Mouse (Mus musculus) MEL (cell line): ENCODE measurements around the gene Ubxn4. TPM values are rescaled to one million over a fixed set of nuclear protein-coding genes. Genes with fewer than 3 reads are reported as not detected.

Experiments
- DNase-seq: peaks from one replicate; pipeline ENCODE4 v3.0.0; 2011; ENCODE audit warnings: low read depth, low spot score
- H3K27ac ChIP-seq: 2 replicates; pipeline ENCODE4 v1.5.1; 2012; ENCODE audit warnings: low read depth, mild to moderate bottlenecking, control low read depth, low read length, moderate library complexity; ENCODE audit not compliant: control insufficient read depth
- H3K27me3 ChIP-seq, 2 experiments: fragments of 150-350 bp in 1 of 2; sonication (generic) in 1 of 2; 2 replicates each; pipeline ENCODE4 v1.6.1; 2012; ENCODE audit warnings: low read length in 2 of 2, mild to moderate bottlenecking in 2 of 2, improper control_type of control experiment in 1 of 2, moderate library complexity in 1 of 2; ENCODE audit not compliant: insufficient read depth in 2 of 2, control insufficient read depth in 1 of 2
- H3K36me3 ChIP-seq, 2 experiments: 2 replicates each; pipeline ENCODE4 v1.6.1; 2012 to 2014; ENCODE audit warnings: low read length in 2 of 2, improper control_type of control experiment in 1 of 2, inconsistent platforms in 1 of 2, mild to moderate bottlenecking in 1 of 2; ENCODE audit not compliant: insufficient read depth in 2 of 2, control insufficient read depth in 1 of 2
- H3K4me1 ChIP-seq, 2 experiments: fragments of 150-350 bp in 1 of 2; sonication (generic) in 1 of 2; 2 replicates each; pipeline ENCODE4 v1.6.1; 2012; ENCODE audit warnings: low read length in 2 of 2, improper control_type of control experiment in 1 of 2, mild to moderate bottlenecking in 1 of 2; ENCODE audit not compliant: insufficient read depth in 2 of 2, control insufficient read depth in 1 of 2
- H3K4me3 ChIP-seq, 2 experiments: fragments of 150-350 bp in 1 of 2; sonication (generic) in 1 of 2; 2 replicates each; pipeline ENCODE4 v1.5.1; 2012; ENCODE audit warnings: low read depth in 2 of 2, low read length in 2 of 2, mild to moderate bottlenecking in 2 of 2, moderate library complexity in 2 of 2, control low read depth in 1 of 2, improper control_type of control experiment in 1 of 2; ENCODE audit not compliant: control insufficient read depth in 1 of 2, insufficient read depth in 1 of 2
- H3K79me2 ChIP-seq: 2 replicates; pipeline ENCODE4 v1.6.1; 2012; ENCODE audit warnings: mild to moderate bottlenecking, low read length, moderate library complexity; ENCODE audit not compliant: control insufficient read depth, poor library complexity, insufficient read depth
- H3K9ac ChIP-seq: 2 replicates; pipeline ENCODE4 v1.6.1; 2012; ENCODE audit warnings: low read depth, mild to moderate bottlenecking, control low read depth, low read length, moderate library complexity; ENCODE audit not compliant: control insufficient read depth, poor library complexity, severe bottlenecking
- H3K9me3 ChIP-seq: fragments of 150-350 bp; sonication (generic); replicated peaks from 2 replicates; pipeline ENCODE4 v1.6.1; 2012; ENCODE audit warnings: mild to moderate bottlenecking, low read length, improper control_type of control experiment, moderate library complexity; ENCODE audit not compliant: insufficient read depth
- CHD1 ChIP-seq: IDR thresholded peaks from 2 replicates; pipeline ENCODE4 v1.6.1; 2012; ENCODE audit warnings: low read depth, mild to moderate bottlenecking, inconsistent platforms, low read length, improper control_type of control experiment
- CHD2 ChIP-seq: IDR thresholded peaks from 2 replicates; pipeline ENCODE4 v1.6.1; 2011; ENCODE audit warnings: low read length, improper control_type of control experiment
- CTCF ChIP-seq, 3 experiments: IDR thresholded peaks in 2 of 3; conservative IDR thresholded peaks in 1 of 3; 2 replicates each; pipeline ENCODE4 v1.5.1; 2011 to 2012; ENCODE audit warnings: low read length in 3 of 3, low read depth in 2 of 3, mild to moderate bottlenecking in 2 of 3, improper control_type of control experiment in 1 of 3, inconsistent platforms in 1 of 3, mixed read lengths in 1 of 3, moderate library complexity in 1 of 3; ENCODE audit not compliant: control insufficient read depth in 1 of 3, insufficient read depth in 1 of 3, poor library complexity in 1 of 3, severe bottlenecking in 1 of 3
- E2F4 ChIP-seq: IDR thresholded peaks from 2 replicates; pipeline ENCODE4 v1.6.1; 2011; ENCODE audit warnings: low read depth, low read length, improper control_type of control experiment, borderline replicate concordance
- ELF1 ChIP-seq: IDR thresholded peaks from 2 replicates; pipeline ENCODE4 v1.6.1; 2014; ENCODE audit warnings: low read depth, mild to moderate bottlenecking, inconsistent platforms, low read length, improper control_type of control experiment, moderate library complexity
- EP300 ChIP-seq, 2 experiments: IDR thresholded peaks; 2 replicates each; pipeline ENCODE4 v1.6.1; 2011; ENCODE audit warnings: improper control_type of control experiment in 2 of 2, low read length in 2 of 2, low read depth in 1 of 2, mild to moderate bottlenecking in 1 of 2
- GABPA ChIP-seq: IDR thresholded peaks from 2 replicates; pipeline ENCODE4 v1.6.1; 2012; ENCODE audit warnings: low read depth, mild to moderate bottlenecking, inconsistent platforms, low read length, improper control_type of control experiment, moderate library complexity
- GATA1 ChIP-seq: IDR thresholded peaks from 2 replicates; pipeline ENCODE4 v1.6.1; 2011; ENCODE audit warnings: low read depth, low read length, improper control_type of control experiment
- HCFC1 ChIP-seq: IDR thresholded peaks from 2 replicates; pipeline ENCODE4 v1.6.1; 2012; ENCODE audit warnings: low read depth, mild to moderate bottlenecking, inconsistent platforms, low read length, improper control_type of control experiment, moderate library complexity
- JUND ChIP-seq: IDR thresholded peaks from 2 replicates; pipeline ENCODE4 v1.6.1; 2011; ENCODE audit warnings: low read depth, mild to moderate bottlenecking, improper control_type of control experiment, low read length
- KAT2A ChIP-seq: conservative IDR thresholded peaks from 2 replicates; pipeline ENCODE4 v1.6.1; 2012; ENCODE audit warnings: low read depth, low read length, improper control_type of control experiment, inconsistent platforms
- MAFK ChIP-seq: IDR thresholded peaks from 2 replicates; pipeline ENCODE4 v1.6.1; 2011; ENCODE audit warnings: low read depth, mild to moderate bottlenecking, low read length, improper control_type of control experiment, borderline replicate concordance
- MEF2A ChIP-seq: IDR thresholded peaks from 2 replicates; pipeline ENCODE4 v1.6.1; 2014; ENCODE audit warnings: low read depth, mild to moderate bottlenecking, inconsistent platforms, low read length, improper control_type of control experiment; ENCODE audit not compliant: poor library complexity, insufficient replicate concordance, severe bottlenecking; ENCODE audit errors: extremely low read depth
- MXI1 ChIP-seq: IDR thresholded peaks from 2 replicates; pipeline ENCODE4 v1.6.1; 2011; ENCODE audit warnings: mild to moderate bottlenecking, low read depth, low read length, improper control_type of control experiment
- MYB ChIP-seq: IDR thresholded peaks from 2 replicates; pipeline ENCODE4 v1.6.1; 2011; ENCODE audit warnings: mild to moderate bottlenecking, low read depth, low read length, improper control_type of control experiment
- NELFE ChIP-seq: IDR thresholded peaks from 2 replicates; pipeline ENCODE4 v1.6.1; 2011; ENCODE audit warnings: low read depth, low read length, improper control_type of control experiment
- NRF1 ChIP-seq: IDR thresholded peaks from 2 replicates; pipeline ENCODE4 v1.6.1; 2014; ENCODE audit warnings: low read depth, mild to moderate bottlenecking, inconsistent platforms, low read length, improper control_type of control experiment, moderate library complexity; ENCODE audit not compliant: poor library complexity, insufficient read depth, severe bottlenecking
- POLR2A ChIP-seq, 2 experiments: IDR thresholded peaks; 2 replicates each; pipeline ENCODE4 v1.6.1; 2011 to 2012; ENCODE audit warnings: low read length in 2 of 2, mild to moderate bottlenecking in 2 of 2, control low read depth in 1 of 2, improper control_type of control experiment in 1 of 2, low read depth in 1 of 2, moderate library complexity in 1 of 2; ENCODE audit not compliant: control insufficient read depth in 1 of 2, insufficient read depth in 1 of 2, poor library complexity in 1 of 2
- POLR2AphosphoS2 ChIP-seq: IDR thresholded peaks from 2 replicates; pipeline ENCODE4 v1.6.1; 2011; ENCODE audit warnings: low read length, improper control_type of control experiment
- POLR2AphosphoS5 ChIP-seq: IDR thresholded peaks from 2 replicates; pipeline ENCODE4 v1.6.1; 2012; ENCODE audit warnings: low read depth, borderline replicate concordance, mild to moderate bottlenecking, inconsistent platforms, low read length, moderate library complexity, mixed read lengths
- RAD21 ChIP-seq: IDR thresholded peaks from 2 replicates; pipeline ENCODE4 v1.6.1; 2011; ENCODE audit warnings: mild to moderate bottlenecking, low read depth, low read length, improper control_type of control experiment
- RCOR1 ChIP-seq: IDR thresholded peaks from 2 replicates; pipeline ENCODE4 v1.6.1; 2012; ENCODE audit warnings: low read depth, mild to moderate bottlenecking, inconsistent platforms, low read length, improper control_type of control experiment
- SIN3A ChIP-seq: IDR thresholded peaks from 2 replicates; pipeline ENCODE4 v1.6.1; 2012; ENCODE audit warnings: low read length, improper control_type of control experiment, inconsistent platforms
- SMC3 ChIP-seq: IDR thresholded peaks from 2 replicates; pipeline ENCODE4 v1.6.1; 2011; ENCODE audit warnings: low read depth, low read length, improper control_type of control experiment
- TAL1 ChIP-seq: IDR thresholded peaks from 2 replicates; pipeline ENCODE4 v1.6.1; 2012; ENCODE audit warnings: mild to moderate bottlenecking, inconsistent platforms, low read length, moderate library complexity, mixed read lengths
- TCF12 ChIP-seq: IDR thresholded peaks from 2 replicates; pipeline ENCODE4 v1.6.1; 2014; ENCODE audit warnings: low read depth, mild to moderate bottlenecking, inconsistent platforms, low read length, improper control_type of control experiment, moderate library complexity
- USF2 ChIP-seq, 2 experiments: IDR thresholded peaks; 2 replicates each; pipeline ENCODE4 v1.6.1; 2011 to 2012; ENCODE audit warnings: improper control_type of control experiment in 2 of 2, low read length in 2 of 2, borderline replicate concordance in 1 of 2, inconsistent platforms in 1 of 2, low read depth in 1 of 2, mild to moderate bottlenecking in 1 of 2; ENCODE audit not compliant: insufficient read depth in 1 of 2
- ZC3H11A ChIP-seq: IDR thresholded peaks from 2 replicates; pipeline ENCODE4 v1.6.1; 2012; ENCODE audit warnings: low read depth, mild to moderate bottlenecking, inconsistent platforms, low read length, improper control_type of control experiment
- ZMIZ1 ChIP-seq: IDR thresholded peaks from 2 replicates; pipeline ENCODE4 v1.6.1; 2012; ENCODE audit warnings: low read depth, mild to moderate bottlenecking, inconsistent platforms, low read length, improper control_type of control experiment, moderate library complexity
- ZNF384 ChIP-seq: IDR thresholded peaks from 2 replicates; pipeline ENCODE4 v1.6.1; 2012; ENCODE audit warnings: low read depth, mild to moderate bottlenecking, inconsistent platforms, low read length, improper control_type of control experiment
- polyA plus RNA-seq, 2 experiments: library from polyadenylated mRNA; stranded (reverse) in 1 of 2; unstranded in 1 of 2; fragments of >175 nt in 1 of 2; fragments of >200 nt in 1 of 2; gene quantifications; 2 replicates each; pipeline versions ENCODE4 v1.2.1 to v1.2.4; 2012; ENCODE audit warnings: low replicate concordance in 2 of 2, low read depth in 1 of 2; ENCODE audit not compliant: insufficient read length in 2 of 2, insufficient read depth in 1 of 2, missing spikeins in 1 of 2
- total RNA-seq: library from RNA; depleted of rRNA; stranded (reverse); fragments of 300-350 nt; gene quantifications from 2 replicates; pipeline ENCODE4 v1.2.3, GENCODE M21; 2012

Gene Ubxn4
- total and polyA plus RNA-seq, 3 experiments = 41.0 to 66.8 TPM; not detected in 1

DNA sequence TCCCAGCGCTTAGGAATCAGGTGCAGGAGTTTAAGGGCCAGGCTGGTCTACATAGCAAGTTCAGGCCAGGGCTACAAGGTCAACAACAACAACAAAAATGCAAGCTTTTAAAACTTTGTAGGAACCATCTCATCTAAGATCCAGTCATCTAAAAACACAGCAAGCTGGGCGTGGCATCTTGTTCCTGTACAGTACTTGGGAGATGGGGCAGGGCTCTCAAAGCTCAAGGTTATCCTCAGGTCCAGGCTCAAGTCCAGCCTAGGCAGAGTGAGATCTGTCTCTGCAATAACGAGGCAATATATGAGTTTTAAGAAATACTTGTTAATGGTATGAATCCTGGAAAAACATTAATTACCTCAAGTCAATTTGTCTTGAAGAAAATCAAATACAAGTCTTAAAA is 34.8 kb downstream of the Ubxn4 start:
- H3K36me3 ChIP-seq = peaks cover 0 to 31% of the 10 kb centered on the region in 2 experiments; a peak in 2 of 4 replicates

DNA sequence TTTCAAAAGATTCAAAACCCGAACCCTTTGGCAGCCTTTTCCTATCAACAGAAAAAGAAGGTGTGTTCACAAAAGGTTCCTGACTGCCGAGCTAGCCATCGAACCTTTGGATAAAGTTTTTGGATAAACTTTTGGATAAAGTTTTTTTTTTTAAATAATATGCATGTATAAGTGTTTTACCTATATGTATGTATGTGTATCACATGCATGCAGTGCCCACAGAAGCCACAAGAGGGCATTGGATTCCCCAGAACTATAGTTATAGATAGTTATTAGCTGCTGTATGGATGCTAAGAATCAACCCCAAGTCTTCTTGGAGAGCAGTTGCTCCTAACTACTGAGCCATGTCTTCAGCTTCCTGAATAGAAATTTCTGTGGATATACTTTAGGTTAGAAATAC is 38.0 kb downstream of the Ubxn4 start:
- TF ChIP-seq JUND = no peak
- TF ChIP-seq TCF12 = no peak
- no peak for TF ChIP-seq POLR2AphosphoS5
- TF ChIP-seq TAL1 = no peak
- no peak for TF ChIP-seq EP300 (IDR thresholded peaks at IDR 0.05; ENCODE audit: low read depth in 1 of 2, low read length in 2 of 2)
- no peak for TF ChIP-seq MEF2A
- no peak for TF ChIP-seq USF2 (IDR thresholded peaks at IDR 0.05; ENCODE audit: borderline replicate concordance in 1 of 2, insufficient read depth in 1 of 2, low read depth in 1 of 2, low read length in 2 of 2)
- TF ChIP-seq KAT2A = no peak
- no peak for TF ChIP-seq GATA1
- TF ChIP-seq NELFE = no peak
- TF ChIP-seq MYB = no peak
- TF ChIP-seq HCFC1 = no peak
- TF ChIP-seq NRF1 = no peak
- TF ChIP-seq RAD21 = peak; percentile 36
- TF ChIP-seq SIN3A = no peak
- no peak for TF ChIP-seq CHD2
- TF ChIP-seq MAFK = no peak
- 0 out of 2 replicates have a peak, but pooled peaks have one; percentile 12 for TF ChIP-seq ZNF384
- TF ChIP-seq RCOR1 = no peak
- TF ChIP-seq E2F4 = no peak
- peak in 2 of 3 experiments; percentile 40 to 46; a peak in 4 of 6 replicates for TF ChIP-seq CTCF (IDR thresholded peaks at IDR 0.05 in 2 of 3, conservative IDR thresholded peaks at IDR 0.05 in 1 of 3; ENCODE audit: control insufficient read depth in 1 of 3, insufficient read depth in 1 of 3, low read depth in 2 of 3, low read length in 3 of 3, poor library complexity in 1 of 3, severe bottlenecking in 1 of 3)
- peak; percentile 30 for TF ChIP-seq SMC3
- no peak for TF ChIP-seq GABPA
- TF ChIP-seq ELF1 = no peak
- no peak for TF ChIP-seq MXI1
- no peak for TF ChIP-seq POLR2AphosphoS2
- no peak; the same call in 1 of the 2 replicates for TF ChIP-seq ZC3H11A
- TF ChIP-seq POLR2A (IDR thresholded peaks at IDR 0.05; ENCODE audit: control insufficient read depth in 1 of 2, insufficient read depth in 1 of 2, low read depth in 1 of 2, low read length in 2 of 2, poor library complexity in 1 of 2) = no peak
- Histone ChIP-seq H3K9me3 (no peaks in the 10 kb centered on the region), H3K36me3 (peaks cover 0 to 16% of the 10 kb centered on the region in 2 experiments; a peak in 2 of 4 replicates)

More for the DNA sequence above, 34.8 kb downstream of the Ubxn4 start:
- no peaks in the 10 kb centered on the region for H3K27me3 ChIP-seq
- H3K4me3 ChIP-seq = no peak overlapping the region
- DNase-seq = no peak
- H3K79me2 ChIP-seq = no peaks in the 10 kb centered on the region
- H3K27ac ChIP-seq = no peak overlapping the region
- no peaks in the 10 kb centered on the region for H3K9me3 ChIP-seq
- H3K4me1 ChIP-seq = no peaks in the 10 kb centered on the region
- no peak overlapping the region for H3K9ac ChIP-seq
- TF ChIP-seq CHD1 (no peak), GABPA (no peak), CHD2 (no peak), KAT2A (no peak), MXI1 (no peak), POLR2A (IDR thresholded peaks at IDR 0.05; ENCODE audit: control insufficient read depth in 1 of 2, insufficient read depth in 1 of 2, low read depth in 1 of 2, low read length in 2 of 2, poor library complexity in 1 of 2) (no peak), ZMIZ1 (no peak)

More for the DNA sequence above, 38.0 kb downstream of the Ubxn4 start:
- H3K27ac ChIP-seq = no peak overlapping the region
- peak; percentile 51 for DNase-seq
- no peak overlapping the region for H3K9ac ChIP-seq
- no peaks in the 10 kb centered on the region for H3K79me2 ChIP-seq
- no peak overlapping the region for H3K4me3 ChIP-seq
- H3K4me1 ChIP-seq = no peaks in the 10 kb centered on the region
- no peaks in the 10 kb centered on the region for H3K27me3 ChIP-seq
